Mouse (Mus musculus): Measurements from ENCODE around the gene Mob3b. TPM values are rescaled to one million over a fixed set of nuclear protein-coding genes. Genes with fewer than 3 reads are reported as not detected.

Gene Mob3b
- total RNA-seq, 2 experiments from 2014 or later: 4.6 to 6.8 TPM

DNA sequence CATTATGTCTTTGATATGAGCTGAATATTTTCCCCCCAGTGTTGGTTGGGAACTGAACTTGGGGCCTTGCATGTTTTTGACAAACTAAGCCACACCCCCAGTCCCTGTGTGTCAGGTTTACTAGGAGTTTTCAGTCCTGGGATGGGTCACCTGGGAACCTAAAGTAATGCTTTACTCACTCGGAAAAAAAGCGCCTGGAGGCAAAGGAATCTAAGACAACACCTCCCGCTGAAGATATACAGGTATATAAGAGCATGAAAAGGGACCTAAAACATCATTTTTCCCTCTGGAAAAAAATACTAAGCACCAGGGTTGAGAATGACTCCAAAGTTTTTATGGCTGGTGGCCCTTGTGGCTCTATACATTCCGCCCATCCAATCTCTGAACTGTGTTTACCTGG lies 5.5 kb downstream of the Mob3b start, which contains the start of gene Ifnk:
TSS of gene Ifnk (plus strand) at position 301 of the 400 bp plus-strand sequence.
- no peak for DNase-seq (ENCODE audit: low spot score in 2 of 2)
- intact Hi-C loops (cut with DNase I): no loop called here

DNA sequence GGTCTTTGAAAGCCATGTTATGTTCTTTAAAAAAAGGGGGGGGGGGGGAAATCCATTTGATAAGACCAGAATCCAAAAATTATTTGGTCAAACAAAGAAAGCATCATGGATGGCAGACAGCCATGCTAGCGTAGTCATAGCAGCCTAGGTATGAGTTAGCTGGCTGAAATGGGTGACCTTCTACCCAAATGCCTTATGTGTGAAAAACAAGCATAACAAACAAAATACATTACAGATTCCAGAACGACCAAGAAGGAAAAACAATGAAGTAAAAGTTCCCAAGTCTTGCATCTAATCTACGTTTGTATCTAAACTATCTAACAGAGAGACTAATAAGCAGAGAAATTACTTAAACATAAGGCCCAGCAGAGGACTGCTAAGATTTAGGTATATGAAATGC lies 6.6 kb downstream of the Mob3b start:
- intact Hi-C loops (cut with DNase I): no loop called here
- DNase-seq (ENCODE audit: low spot score in 2 of 2): no peak

DNA sequence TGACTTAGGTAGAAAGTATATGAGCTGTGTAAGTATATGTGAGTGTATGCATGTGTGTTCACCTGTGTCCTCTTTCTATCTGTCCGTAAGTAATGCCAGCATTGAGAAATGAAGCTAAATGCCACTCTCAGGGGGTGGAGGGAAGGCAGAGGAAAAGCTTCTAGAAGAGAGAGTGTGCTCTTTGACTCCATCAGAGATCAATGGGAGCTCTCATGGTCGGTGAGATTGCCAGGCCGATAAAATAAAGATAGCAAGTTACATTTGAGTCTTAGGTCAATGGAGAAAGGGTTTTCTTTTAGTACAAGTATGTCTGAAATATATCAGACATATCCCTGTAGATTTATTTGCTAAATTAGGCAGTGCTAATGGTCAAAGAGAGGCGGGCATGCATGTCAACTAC lies 9.0 kb downstream of the Mob3b start:
- no peak for DNase-seq (ENCODE audit: low spot score in 2 of 2)
- intact Hi-C loops (cut with DNase I): no loop called here

DNA sequence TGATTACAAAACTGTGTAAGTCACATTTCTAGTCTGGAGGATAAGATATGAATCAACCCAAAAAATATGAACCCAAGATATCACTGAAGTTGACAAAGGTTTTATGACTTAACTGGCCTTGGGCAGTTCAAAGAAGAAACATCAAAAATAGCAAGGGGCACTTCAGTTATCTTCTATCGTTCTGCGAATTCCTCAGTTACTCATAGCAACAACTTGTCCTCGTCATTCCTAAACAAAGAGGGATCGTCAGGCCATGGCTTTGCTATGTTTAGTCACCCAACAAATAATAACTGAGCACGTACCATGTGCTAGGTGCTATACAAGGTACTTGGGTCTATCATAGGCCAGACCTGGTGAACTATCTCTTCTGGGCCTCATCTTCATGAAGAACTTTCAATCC lies 10.7 kb downstream of the Mob3b start:
- DNase-seq (ENCODE audit: low spot score in 2 of 2): no peak
- intact Hi-C loops (cut with DNase I): no loop called here

DNA sequence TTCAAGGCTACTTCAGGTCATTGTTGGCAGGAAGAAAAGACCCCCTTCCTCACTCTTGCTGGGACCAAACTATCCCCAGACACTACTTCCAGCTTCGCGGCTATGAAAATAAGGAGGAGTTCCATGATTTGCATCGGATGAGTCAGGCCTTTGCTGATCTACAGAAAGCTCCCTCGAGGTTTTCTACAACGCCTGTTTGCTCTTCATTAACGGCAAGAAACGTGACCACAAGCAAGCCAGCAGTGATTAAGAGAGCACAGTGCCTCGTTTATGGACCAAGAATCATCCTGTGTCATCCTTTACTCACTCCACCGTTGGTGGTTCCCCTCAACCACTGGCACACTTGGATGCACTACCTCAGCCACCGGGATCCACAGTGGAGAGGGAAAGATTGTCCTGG lies 11.6 kb downstream of the Mob3b start:
- no peak for DNase-seq (ENCODE audit: low spot score in 2 of 2)
- intact Hi-C loops (cut with DNase I): no loop called here

DNA sequence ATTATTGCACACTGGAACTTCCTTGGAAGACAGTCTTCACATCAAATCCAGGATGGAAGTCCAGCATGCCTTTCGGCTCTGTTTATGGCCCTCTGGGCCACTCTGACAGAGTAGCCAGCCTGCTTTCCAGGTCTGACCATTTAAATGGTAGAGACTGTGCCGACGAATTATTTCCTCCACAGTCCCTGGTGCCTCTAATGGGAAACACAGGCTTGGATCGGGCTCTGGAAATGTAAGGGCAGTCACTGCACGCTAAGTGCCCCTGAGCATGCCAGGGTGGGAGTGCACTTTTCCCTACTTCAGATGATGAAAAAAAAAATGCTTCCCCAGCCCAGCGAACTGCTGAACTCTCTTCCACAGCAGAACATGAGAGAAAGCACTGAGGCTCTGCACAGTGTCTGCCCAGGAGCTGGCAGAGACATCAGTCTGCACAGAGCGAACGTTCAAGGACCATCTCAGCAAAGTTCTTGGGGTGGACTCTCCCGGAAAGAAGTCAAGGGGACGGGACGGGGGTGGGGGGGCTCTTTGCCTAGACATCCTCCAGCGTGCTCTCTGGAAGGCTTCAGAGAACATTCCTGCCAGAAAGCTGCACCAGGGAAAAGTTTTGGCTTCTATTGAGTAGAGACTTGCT lies 13.7 kb downstream of the Mob3b start:
- DNase-seq (ENCODE audit: low spot score in 2 of 2): no peak
- intact Hi-C loops (cut with DNase I): no loop called here

DNA sequence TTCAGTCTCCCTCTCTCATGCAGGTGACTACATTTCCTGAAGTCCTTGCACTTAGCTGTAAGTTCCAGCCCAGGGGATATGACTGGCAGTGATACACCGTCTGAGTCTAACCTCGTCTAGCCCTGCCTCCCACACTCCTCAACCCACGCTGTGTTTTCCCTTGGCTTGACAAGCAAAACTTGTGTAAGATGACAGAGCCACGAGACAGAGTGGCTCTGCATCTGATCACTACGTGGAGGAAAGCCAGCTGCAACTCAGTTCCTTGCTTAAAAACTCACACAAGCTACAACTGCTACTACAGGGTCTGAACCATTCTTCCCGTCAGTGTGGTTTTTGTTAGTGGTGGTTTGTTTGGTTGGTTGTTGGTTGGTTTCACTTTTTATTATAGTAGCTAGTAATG lies 17.0 kb downstream of the Mob3b start:
- DNase-seq (ENCODE audit: low spot score in 2 of 2): peak in 1 of 2 experiments; percentile 18
- intact Hi-C loops (cut with DNase I): no loop called here

DNA sequence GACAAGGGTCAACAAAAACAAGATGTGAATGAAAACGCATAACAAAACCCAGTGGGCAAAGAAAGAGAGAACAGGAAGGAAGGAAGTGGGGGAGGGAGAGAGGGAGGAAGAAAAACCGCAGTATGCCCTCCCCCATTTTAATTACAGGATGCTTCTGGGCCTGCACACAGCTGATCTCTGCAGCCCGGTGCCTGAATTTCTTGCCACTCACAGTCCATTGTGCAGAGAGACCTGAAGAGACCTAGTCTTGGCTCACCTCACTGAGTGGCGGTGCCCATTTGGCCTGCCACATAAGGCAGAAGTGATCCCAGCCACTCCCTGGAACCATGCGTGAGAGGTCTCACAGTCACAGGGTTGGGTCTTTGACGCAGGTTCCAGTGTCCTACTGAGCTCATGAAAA lies 19.2 kb downstream of the Mob3b start:
- intact Hi-C loops (cut with DNase I): no loop called here
- no peak for DNase-seq (ENCODE audit: low spot score in 2 of 2)

DNA sequence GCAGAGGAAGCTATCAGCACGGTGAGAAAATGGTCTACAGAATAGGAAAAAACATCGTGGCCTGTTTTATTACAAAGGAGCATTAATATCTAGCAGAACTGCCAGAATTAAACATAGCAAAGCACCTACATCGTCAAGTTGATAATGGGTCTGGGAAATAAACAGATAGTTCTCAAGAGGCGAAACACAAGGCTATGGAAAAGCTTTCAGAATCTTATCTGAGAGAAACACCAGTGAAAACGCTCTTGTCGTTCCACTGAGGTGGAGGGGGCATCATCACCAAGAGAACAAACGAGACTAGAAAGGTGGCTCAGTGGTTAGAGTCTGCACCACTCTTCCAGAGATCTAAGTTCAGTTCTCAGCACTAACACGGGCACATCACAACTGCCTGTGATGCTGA lies 20.3 kb downstream of the Mob3b start:
- DNase-seq (ENCODE audit: low spot score in 2 of 2): no peak
- intact Hi-C loops (cut with DNase I): no loop called here

DNA sequence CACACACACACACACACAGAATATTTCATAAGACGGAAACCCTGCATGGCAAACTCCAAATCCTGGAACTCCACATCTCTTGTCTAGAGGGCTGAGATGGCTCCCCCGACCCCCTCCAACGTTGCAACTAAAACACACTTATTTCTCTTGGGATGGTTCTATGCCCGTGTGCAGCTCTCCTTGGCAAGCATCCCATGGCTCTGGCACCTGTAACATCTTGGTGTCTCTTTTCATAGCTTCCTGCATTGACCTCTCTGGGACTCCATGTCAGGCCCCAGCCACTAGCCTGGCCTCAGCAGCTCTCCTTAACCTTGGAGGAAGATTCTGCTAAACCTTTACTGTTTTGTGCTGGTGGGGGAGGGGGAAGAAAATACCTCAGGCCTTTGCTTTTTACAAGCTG lies 21.5 kb downstream of the Mob3b start:
- intact Hi-C loops (cut with DNase I): loop anchor here (1.0 kb wide), 1 partner anchor 20 kb away; no protein-coding TSS in a partner anchor
- no peak for DNase-seq (ENCODE audit: low spot score in 2 of 2)

DNA sequence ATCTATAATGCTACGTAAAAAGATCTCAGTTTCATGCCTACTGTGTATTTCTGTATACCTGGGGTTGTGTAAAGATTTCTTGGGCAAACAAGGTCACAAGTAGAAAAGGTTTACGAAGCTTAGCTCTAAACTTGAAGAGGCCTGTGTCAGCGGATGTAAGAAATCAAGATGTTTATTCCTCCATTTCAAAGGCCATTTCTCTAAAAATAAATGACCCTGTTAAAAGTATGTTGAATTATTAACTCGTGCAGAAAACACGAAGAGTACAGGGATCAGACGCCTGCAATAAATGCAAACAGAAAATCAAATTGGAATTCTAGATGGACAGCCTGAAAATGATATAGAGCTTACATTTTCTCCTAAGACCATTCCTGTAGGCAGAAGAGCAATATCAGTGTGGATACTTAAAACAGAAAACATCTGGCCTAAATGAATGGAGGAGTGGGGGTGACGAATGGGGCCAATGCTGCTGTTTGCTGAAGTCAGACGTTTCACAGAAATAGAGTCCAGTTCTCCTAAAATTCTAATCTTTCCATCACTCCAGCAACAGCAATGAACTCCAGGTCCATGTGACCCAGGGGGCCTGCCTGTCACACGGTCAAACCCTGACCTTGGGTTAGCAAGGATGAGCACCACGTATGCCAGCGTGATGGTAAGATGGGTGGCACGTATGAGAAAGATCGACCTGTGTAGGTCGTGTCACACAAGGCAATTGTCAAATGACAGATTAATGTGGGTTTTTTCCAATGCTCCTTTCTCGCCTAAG lies 22.3 kb downstream of the Mob3b start:
- no peak for DNase-seq (ENCODE audit: low spot score in 2 of 2)
- intact Hi-C loops (cut with DNase I): loop anchor here (1.0 kb wide), 1 partner anchor 19 kb away; no protein-coding TSS in a partner anchor

DNA sequence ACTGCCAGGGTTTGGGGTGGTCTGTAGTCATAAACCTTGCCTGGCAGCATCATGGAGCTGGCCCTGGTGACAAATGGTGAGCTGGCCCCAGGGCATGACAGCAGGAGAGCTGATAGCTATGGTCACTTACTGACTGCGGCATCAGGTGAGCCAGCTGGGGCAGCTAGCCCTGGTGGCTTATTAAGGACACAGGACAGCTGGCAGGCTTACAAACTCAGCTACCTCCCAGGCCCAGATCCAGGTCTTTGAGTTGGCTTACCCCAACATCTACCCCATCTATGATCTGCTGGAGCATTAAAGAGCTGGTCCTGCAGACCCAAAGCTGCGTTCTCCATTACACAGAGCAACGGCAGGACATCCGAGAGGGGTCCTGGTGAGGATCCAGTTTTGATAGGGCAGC lies 23.9 kb downstream of the Mob3b start:
- intact Hi-C loops (cut with DNase I): no loop called here
- DNase-seq (ENCODE audit: low spot score in 2 of 2): no peak

DNA sequence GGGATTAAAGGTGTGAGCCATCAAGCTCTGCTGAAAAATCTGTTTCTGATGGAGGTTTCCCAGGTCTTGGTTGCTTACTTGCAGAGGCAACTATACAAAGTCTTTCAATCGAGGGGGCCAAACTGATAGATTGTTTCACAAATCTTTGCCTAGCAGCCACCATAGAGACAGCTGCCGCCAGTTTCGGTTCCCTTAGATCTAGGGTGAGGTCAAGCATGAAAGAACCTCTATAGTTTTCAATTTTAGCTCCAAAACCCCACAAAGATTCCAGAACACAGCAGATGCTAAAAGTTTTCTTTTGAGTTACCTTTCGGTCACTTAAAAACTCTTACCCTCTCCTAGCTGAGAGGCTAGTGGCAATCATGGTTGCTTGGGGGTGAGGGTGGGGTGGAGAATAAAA lies 25.7 kb downstream of the Mob3b start:
- intact Hi-C loops (cut with DNase I): no loop called here
- no peak for DNase-seq (ENCODE audit: low spot score in 2 of 2)

DNA sequence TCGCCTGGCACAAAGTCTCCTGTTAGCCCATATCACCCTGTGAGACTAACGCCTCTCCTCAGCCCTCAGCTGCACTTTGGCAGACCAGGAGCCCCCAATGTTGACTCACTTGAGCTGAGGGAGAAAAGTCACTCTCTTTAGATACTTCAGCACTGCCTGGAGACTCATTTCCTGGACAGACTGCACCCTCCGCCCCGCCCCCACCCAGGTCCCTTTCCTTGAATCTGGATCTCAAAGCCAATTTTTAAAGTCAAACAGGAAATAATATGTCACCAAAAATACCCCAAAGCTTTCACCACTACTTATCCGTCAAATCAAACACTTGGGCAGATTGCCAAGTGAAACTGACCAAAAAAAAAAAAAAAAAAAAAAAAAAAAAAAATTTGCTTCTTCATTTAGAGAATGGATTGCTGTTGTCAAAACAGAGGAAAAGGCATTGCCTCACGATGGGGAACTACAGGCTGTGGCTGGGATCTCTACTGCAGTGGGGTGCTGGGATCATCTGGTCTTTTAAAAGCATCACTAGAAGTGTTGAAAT lies 26.8 kb downstream of the Mob3b start:
- DNase-seq (ENCODE audit: low spot score in 2 of 2): no peak
- intact Hi-C loops (cut with DNase I): no loop called here

DNA sequence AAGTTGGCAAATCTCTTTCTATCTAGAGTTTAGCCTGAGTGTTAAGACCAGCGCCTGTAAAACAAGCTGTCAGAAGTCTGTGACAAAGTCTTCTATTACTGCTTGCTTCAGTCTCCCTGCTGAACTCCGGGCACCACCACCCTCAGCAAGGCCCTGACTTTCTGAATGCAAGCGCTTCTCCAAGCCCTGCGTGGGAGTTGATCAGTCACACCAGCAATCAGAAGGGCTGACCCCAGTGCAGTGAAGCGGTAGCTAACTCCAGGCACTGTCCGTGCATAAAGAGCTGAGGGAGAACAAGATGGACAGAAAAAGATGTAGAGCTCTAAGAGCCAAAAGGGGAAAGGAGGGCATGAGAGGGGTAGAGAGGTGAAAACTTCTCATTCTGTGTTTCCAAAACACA lies 29.5 kb downstream of the Mob3b start:
- intact Hi-C loops (cut with DNase I): no loop called here
- DNase-seq (ENCODE audit: low spot score in 2 of 2): no peak

DNA sequence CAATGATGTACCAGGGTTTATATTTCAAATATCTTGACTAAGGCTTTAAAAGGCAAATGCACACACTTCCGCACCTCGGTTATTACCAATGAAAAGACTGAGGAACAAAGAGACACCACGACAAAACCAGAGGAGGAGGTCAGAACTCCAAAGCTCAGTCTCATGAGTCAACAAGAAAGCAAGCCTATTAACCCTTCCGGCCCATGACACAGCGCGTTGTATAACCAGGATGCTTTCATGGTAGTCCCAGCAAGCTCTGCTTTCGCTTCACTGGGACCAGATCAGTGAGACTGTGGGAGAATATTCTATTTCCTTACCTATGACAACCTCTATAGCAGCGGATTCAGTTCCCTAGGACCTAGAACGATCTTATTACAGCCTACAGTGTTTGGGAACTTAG lies 30.5 kb downstream of the Mob3b start:
- DNase-seq (ENCODE audit: low spot score in 2 of 2): no peak
- intact Hi-C loops (cut with DNase I): no loop called here

DNA sequence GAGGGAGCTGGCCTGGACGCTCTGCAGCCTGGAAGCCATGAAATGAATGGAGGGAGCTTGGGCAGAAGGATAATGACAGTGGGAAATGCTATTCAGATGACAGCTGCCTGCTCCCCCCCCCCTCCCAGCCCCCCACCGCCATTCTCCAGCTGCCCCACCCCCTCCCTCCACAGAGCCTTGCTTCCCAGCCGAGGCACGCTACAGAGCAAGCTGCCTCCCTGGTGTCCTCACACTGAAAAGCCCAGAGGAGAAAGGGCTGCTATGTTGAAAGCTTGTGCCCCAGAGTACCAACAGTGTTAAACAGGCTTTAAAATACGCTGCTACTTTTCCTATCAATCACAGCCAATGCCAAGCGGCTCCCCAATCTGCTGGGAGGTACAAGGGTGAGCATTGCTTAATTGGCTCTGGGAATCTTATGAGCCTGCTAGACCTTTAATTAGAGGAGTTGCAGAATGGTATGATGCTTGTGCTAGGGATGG lies 31.9 kb downstream of the Mob3b start:
- intact Hi-C loops (cut with DNase I): no loop called here
- DNase-seq (ENCODE audit: low spot score in 2 of 2): no peak

DNA sequence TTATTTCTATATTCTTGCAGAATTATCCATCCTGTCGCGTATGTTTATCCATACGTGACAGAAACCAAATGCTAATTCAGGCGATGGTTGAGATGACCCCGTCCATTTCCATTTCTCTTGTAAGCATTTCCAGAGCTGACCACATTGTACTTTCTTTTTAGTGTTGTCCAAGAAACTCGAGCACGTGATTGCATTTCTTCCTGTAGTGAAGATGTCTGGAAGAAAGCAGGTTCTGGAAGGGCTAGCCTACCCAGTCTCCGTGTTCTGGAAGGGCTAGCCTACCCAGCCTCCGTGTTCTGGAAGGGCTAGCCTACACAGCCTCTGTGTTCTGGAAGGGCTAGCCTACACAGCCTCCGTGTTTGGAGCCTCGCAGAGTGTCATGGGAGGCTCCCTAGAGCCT lies 33.3 kb downstream of the Mob3b start:
- DNase-seq (ENCODE audit: low spot score in 2 of 2): no peak
- intact Hi-C loops (cut with DNase I): no loop called here

DNA sequence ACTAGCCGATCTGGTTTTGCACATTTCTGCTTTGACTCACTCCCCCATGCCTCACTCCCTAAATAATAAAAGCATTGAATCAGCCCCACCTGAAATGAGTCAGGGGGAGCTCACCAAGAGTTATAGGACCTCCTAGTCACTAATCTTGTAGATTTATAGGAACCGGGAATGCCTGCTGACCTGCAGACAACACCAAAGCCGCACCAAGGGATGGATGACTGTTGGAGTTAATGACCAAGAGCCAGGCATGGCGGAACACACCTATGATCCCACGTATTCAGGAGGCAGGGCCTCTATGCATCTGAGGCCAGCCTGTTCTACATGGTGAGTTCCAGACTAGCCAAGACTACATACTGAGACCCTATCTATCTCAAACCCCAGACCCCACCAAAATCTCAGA lies 34.2 kb downstream of the Mob3b start:
- DNase-seq (ENCODE audit: low spot score in 2 of 2): no peak
- intact Hi-C loops (cut with DNase I): no loop called here

DNA sequence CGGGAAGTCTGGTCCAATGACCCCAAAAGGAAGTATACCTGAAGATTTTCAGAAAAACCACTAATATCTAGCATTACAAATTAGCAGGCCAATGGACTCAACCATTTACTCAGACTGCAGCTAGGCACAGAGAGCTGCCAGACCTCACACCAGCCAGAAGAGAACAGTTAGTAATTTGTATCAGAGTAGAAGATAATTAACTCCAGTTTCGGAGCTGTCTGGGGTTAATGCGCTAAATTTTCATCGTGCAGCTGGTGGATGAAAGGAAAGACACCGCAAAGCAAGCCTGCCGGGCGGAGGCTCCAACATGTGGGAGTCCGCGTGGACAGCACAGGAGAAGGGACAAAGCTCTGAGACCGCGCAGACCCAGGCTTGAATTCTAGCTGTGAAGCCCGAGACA lies 36.2 kb downstream of the Mob3b start:
- peak in 1 of 2 experiments; percentile 14 for DNase-seq (ENCODE audit: low spot score in 2 of 2)
- intact Hi-C loops (cut with DNase I): no loop called here

DNA sequence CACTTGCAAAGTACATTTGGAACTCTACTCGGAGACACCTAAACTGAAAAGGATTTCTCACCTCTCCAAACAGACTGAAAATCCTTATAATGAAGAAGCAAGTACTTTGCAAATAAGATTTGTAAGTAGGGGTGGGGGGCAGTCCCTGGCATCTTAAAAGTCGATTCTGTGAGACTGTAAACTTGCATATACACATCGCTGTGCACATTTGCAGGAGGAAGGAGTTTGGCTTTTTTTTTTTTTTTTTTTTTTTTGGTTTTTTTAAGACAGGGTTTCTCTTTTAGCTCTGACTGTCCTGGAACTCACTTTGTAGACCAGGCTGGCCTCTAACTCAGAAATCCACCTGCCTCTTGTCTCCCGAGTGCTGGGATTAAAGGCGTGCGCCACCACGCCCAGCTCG lies 36.7 kb downstream of the Mob3b start:
- no peak for DNase-seq (ENCODE audit: low spot score in 2 of 2)
- intact Hi-C loops (cut with DNase I): no loop called here
